Mouse (Mus musculus): ENCODE measurements around the gene Rdh13. TPM values are rescaled to one million over a fixed set of nuclear protein-coding genes. Genes with fewer than 3 reads are reported as not detected.
A peak's percentile ranks its signal among the peaks of the same experiment; 100 is the strongest.

The Rdh13 gene
- polyA plus RNA-seq, 1 experiment from 2014 or later, result 28.9 TPM

GRCm38 (mm10) chr7:4467801-4468200 is 22.4 kb upstream of the Rdh13 start:
- no peak for ATAC-seq
- WGBS, result 79% methylated on average over 3 of the region's 3 CpGs
- Histone ChIP-seq H3K4me1 (replicated peaks) (peaks cover 12% of the 10 kb centered on the region), H3K36me3 (no peaks in the 10 kb centered on the region), H3K4me3 (replicated peaks) (no peak overlapping the region), H3K27ac (no peak overlapping the region), H3K4me2 (replicated peaks) (no peak overlapping the region), H3K27me3 (replicated peaks) (peaks cover 14% of the 10 kb centered on the region; the same call in 1 of the 2 replicates), H3K9ac (no peak overlapping the region), H3K9me3 (no peaks in the 10 kb centered on the region)

- no peak overlapping the region for H3K4me3 ChIP-seq (replicated peaks)
- peaks cover 8% of the 10 kb centered on the region; the same call in 1 of the 2 replicates for H3K4me1 ChIP-seq (replicated peaks)
- H3K9me3 ChIP-seq, result no peaks in the 10 kb centered on the region
- peak overlapping the region; percentile 34 for H3K4me2 ChIP-seq (replicated peaks)
- H3K27me3 ChIP-seq (replicated peaks), result no peaks in the 10 kb centered on the region
- no peaks in the 10 kb centered on the region for H3K36me3 ChIP-seq
- H3K9ac ChIP-seq, result no peak overlapping the region
- no peak overlapping the region for H3K27ac ChIP-seq
- ATAC-seq, result peak; percentile 92
- 9% methylated on average over 12 of the region's 12 CpGs for WGBS
These were observed 18.9 kb upstream of the Rdh13 start for GRCm38 (mm10) chr7:4464194-4464824.

- peak; percentile 26 for ATAC-seq
- Histone ChIP-seq H3K27ac (peak within 1 kb of the TSS; percentile 66), H3K9ac (no peak within 1 kb of the TSS; the same call in 1 of the 2 replicates), H3K4me2 (replicated peaks) (peak within 1 kb of the TSS; percentile 50), H3K9me3 (no peaks in the 10 kb centered on the region), H3K4me1 (replicated peaks) (peaks cover 8% of the 10 kb centered on the region; the same call in 1 of the 2 replicates), H3K27me3 (replicated peaks) (no peaks in the 10 kb centered on the region), H3K4me3 (replicated peaks) (peak within 1 kb of the TSS; percentile 17; the same call in 1 of the 2 replicates), H3K36me3 (no peaks in the 10 kb centered on the region)
- 65% methylated on average over 13 of the region's 16 CpGs for WGBS
These were observed 15.4 kb upstream of the Rdh13 start, which contains the start of gene Eps8l1 for GRCm38 (mm10) chr7:4460576-4461434. Gene Eps8l1, plus strand, starts transcription at chr7:4460674.

- Histone ChIP-seq H3K4me1 (replicated peaks) (no peaks in the 10 kb centered on the region), H3K27me3 (replicated peaks) (no peaks in the 10 kb centered on the region), H3K9ac (no peak overlapping the region), H3K4me2 (replicated peaks) (no peak overlapping the region), H3K4me3 (replicated peaks) (no peak overlapping the region), H3K36me3 (no peaks in the 10 kb centered on the region), H3K27ac (peak overlapping the region; percentile 51), H3K9me3 (no peaks in the 10 kb centered on the region)
- WGBS, result 23% methylated on average over 4 of the region's 4 CpGs
- peak; percentile 91 for ATAC-seq
These were observed 7.2 kb upstream of the Rdh13 start for GRCm38 (mm10) chr7:4452644-4453043.

GRCm38 (mm10) chr7:4449211-4449610 is 3.8 kb upstream of the Rdh13 start:
- Histone ChIP-seq H3K4me2 (replicated peaks) (no peak overlapping the region), H3K27me3 (replicated peaks) (no peaks in the 10 kb centered on the region), H3K4me1 (replicated peaks) (peaks cover 7% of the 10 kb centered on the region; the same call in 1 of the 2 replicates), H3K9me3 (no peaks in the 10 kb centered on the region), H3K27ac (no peak overlapping the region), H3K4me3 (replicated peaks) (no peak overlapping the region), H3K9ac (no peak overlapping the region), H3K36me3 (peaks cover 1% of the 10 kb centered on the region; the same call in 1 of the 2 replicates)
- no peak for ATAC-seq
- 3% methylated on average over 2 of the region's 2 CpGs for WGBS

- 86% methylated on average over 3 of the region's 3 CpGs for WGBS
- ATAC-seq, result no peak
- peaks cover 8% of the 10 kb centered on the region; the same call in 1 of the 2 replicates for H3K4me1 ChIP-seq (replicated peaks)
- no peak overlapping the region for H3K9ac ChIP-seq
- H3K27ac ChIP-seq, result no peak overlapping the region
- peaks cover 9% of the 10 kb centered on the region; the same call in 1 of the 2 replicates for H3K36me3 ChIP-seq
- H3K4me3 ChIP-seq (replicated peaks), result no peak overlapping the region
- H3K27me3 ChIP-seq (replicated peaks), result no peaks in the 10 kb centered on the region
- no peaks in the 10 kb centered on the region for H3K9me3 ChIP-seq
- H3K4me2 ChIP-seq (replicated peaks), result no peak overlapping the region
These were observed 3.0 kb upstream of the Rdh13 start for GRCm38 (mm10) chr7:4448439-4448838.

GRCm38 (mm10) chr7:4447138-4447537 is 1.7 kb upstream of the Rdh13 start:
- WGBS, result 3% methylated on average over 1 of the region's 1 CpGs
- H3K9ac ChIP-seq, result no peak overlapping the region
- no peaks in the 10 kb centered on the region for H3K9me3 ChIP-seq
- H3K36me3 ChIP-seq, result peaks cover 22% of the 10 kb centered on the region
- peaks cover 8% of the 10 kb centered on the region; the same call in 1 of the 2 replicates for H3K4me1 ChIP-seq (replicated peaks)
- H3K4me2 ChIP-seq (replicated peaks), result no peak overlapping the region
- H3K27ac ChIP-seq, result no peak overlapping the region
- no peak overlapping the region for H3K4me3 ChIP-seq (replicated peaks)
- ATAC-seq, result no peak
- H3K27me3 ChIP-seq (replicated peaks), result no peaks in the 10 kb centered on the region

- H3K4me3 ChIP-seq (replicated peaks), result no peak overlapping the region
- no peak overlapping the region for H3K9ac ChIP-seq
- WGBS, result 90% methylated on average over 10 of the region's 10 CpGs
- ATAC-seq, result no peak
- no peaks in the 10 kb centered on the region for H3K9me3 ChIP-seq
- no peaks in the 10 kb centered on the region for H3K27me3 ChIP-seq (replicated peaks)
- peaks cover 8% of the 10 kb centered on the region; the same call in 1 of the 2 replicates for H3K4me1 ChIP-seq (replicated peaks)
- no peak overlapping the region for H3K27ac ChIP-seq
- H3K4me2 ChIP-seq (replicated peaks), result no peak overlapping the region
- H3K36me3 ChIP-seq, result peaks cover 35% of the 10 kb centered on the region
These were observed 4.9 kb downstream of the Rdh13 start for GRCm38 (mm10) chr7:4440549-4440948.

GRCm38 (mm10) chr7:4437721-4438120 is 7.7 kb downstream of the Rdh13 start:
- H3K4me2 ChIP-seq (replicated peaks), result no peak overlapping the region
- no peaks in the 10 kb centered on the region for H3K4me1 ChIP-seq (replicated peaks)
- H3K27me3 ChIP-seq (replicated peaks), result no peaks in the 10 kb centered on the region
- peaks cover 35% of the 10 kb centered on the region for H3K36me3 ChIP-seq
- H3K4me3 ChIP-seq (replicated peaks), result no peak overlapping the region
- WGBS, result 91% methylated on average over 2 of the region's 2 CpGs
- H3K9me3 ChIP-seq, result no peaks in the 10 kb centered on the region
- H3K9ac ChIP-seq, result no peak overlapping the region
- no peak overlapping the region for H3K27ac ChIP-seq
- no peak for ATAC-seq

GRCm38 (mm10) chr7:4432026-4432425 is 13.4 kb downstream of the Rdh13 start:
- Histone ChIP-seq H3K36me3 (peaks cover 51% of the 10 kb centered on the region), H3K27ac (no peak overlapping the region), H3K4me2 (replicated peaks) (no peak overlapping the region), H3K9me3 (no peaks in the 10 kb centered on the region), H3K9ac (no peak overlapping the region), H3K4me3 (replicated peaks) (no peak overlapping the region), H3K4me1 (replicated peaks) (no peaks in the 10 kb centered on the region), H3K27me3 (replicated peaks) (no peaks in the 10 kb centered on the region)
- WGBS, result 91% methylated on average over 8 of the region's 8 CpGs
- no peak for ATAC-seq

- 83% methylated on average over 6 of the region's 6 CpGs for WGBS
- Histone ChIP-seq H3K4me3 (replicated peaks) (no peak overlapping the region), H3K4me1 (replicated peaks) (no peaks in the 10 kb centered on the region), H3K9ac (no peak overlapping the region), H3K9me3 (no peaks in the 10 kb centered on the region), H3K27ac (no peak overlapping the region), H3K36me3 (peaks cover 49% of the 10 kb centered on the region), H3K4me2 (replicated peaks) (no peak overlapping the region), H3K27me3 (replicated peaks) (no peaks in the 10 kb centered on the region)
- ATAC-seq, result no peak
These were observed 13.9 kb downstream of the Rdh13 start for GRCm38 (mm10) chr7:4431548-4431947.

GRCm38 (mm10) chr7:4430246-4430844 is 15.1 kb downstream of the Rdh13 start:
- peaks cover 47% of the 10 kb centered on the region for H3K36me3 ChIP-seq
- H3K4me1 ChIP-seq (replicated peaks), result no peaks in the 10 kb centered on the region
- WGBS, result 96% methylated on average over 9 of the region's 9 CpGs

More at GRCm38 (mm10) chr7:4430246-4430844, 15.1 kb downstream of the Rdh13 start:
- H3K4me2 ChIP-seq (replicated peaks), result no peak overlapping the region
- H3K27ac ChIP-seq, result no peak overlapping the region
- H3K9ac ChIP-seq, result no peak overlapping the region
- no peak overlapping the region for H3K4me3 ChIP-seq (replicated peaks)
- H3K27me3 ChIP-seq (replicated peaks), result no peaks in the 10 kb centered on the region
- ATAC-seq, result no peak
- no peaks in the 10 kb centered on the region for H3K9me3 ChIP-seq

Data from intestine, embryonic 15.5 days (tissue).